9 mouse cellular contexts compared by ENCODE assay signal in the genomic region with DNA sequence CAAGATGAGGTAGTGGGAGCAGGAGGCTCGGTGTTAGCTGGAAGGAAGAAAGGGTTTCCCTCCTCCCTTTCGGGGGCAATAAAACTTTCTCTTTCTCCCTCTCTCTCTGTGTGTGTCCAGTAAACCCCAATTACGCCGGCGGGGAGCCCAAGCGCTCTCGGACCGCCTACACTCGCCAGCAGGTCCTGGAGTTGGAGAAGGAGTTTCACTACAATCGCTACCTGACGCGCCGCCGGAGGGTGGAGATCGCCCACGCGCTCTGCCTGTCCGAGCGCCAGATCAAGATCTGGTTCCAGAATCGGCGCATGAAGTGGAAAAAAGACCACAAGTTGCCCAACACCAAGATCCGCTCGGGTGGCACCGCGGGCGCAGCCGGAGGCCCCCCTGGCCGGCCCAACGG. TPM values are rescaled to one million over a fixed set of nuclear protein-coding genes. Genes with fewer than 3 reads are reported as not detected.
DNase-seq lines count a peak whose midpoint lies in the region; ATAC-seq and TF ChIP-seq lines count a peak whose summit lies in the region.
"Had no signal": no experiment of that assay in that cellular context is flagged by ENCODE, and none has a peak within 500 bp of the region (broad histone marks: within the 10 kb centered on the region; RNA-seq: fewer than 3 reads in every experiment).

No protein-coding gene starts in this region.

- H3K9me3 ChIP-seq in kidney, embryonic 15.5 days (replicated peaks) = no peaks in the 10 kb centered on the region
- no peaks in the 10 kb centered on the region for H3K9me3 ChIP-seq in megakaryocyte, embryonic 14.5 days

- DNase-seq in gastrocnemius, adult 2 months = no peak
- DNase-seq in gastrocnemius, postnatal 36 days = no peak
- DNase-seq in T-cell, adult 2 months (ENCODE audit: low spot score) = no peak
- no peak for DNase-seq in ovary, adult 18-20 months (ENCODE audit: low spot score)
- no peak for DNase-seq in layer of hippocampus, adult 9-11 months
- DNase-seq: right cerebral cortex, postnatal 14 days had no signal

- ATAC-seq in kidney, embryonic 15.5 days (replicated peaks; ENCODE audit: low FRiP score) = peak; percentile 3

- no peaks in the 10 kb centered on the region for H3K27me3 ChIP-seq in kidney, embryonic 15.5 days
- peaks cover 69% of the 10 kb centered on the region for H3K27me3 ChIP-seq in megakaryocyte, embryonic 14.5 days (replicated peaks)

- peak overlapping the region; percentile 38; the same call in 1 of the 2 replicates for H3K27ac ChIP-seq in gastrocnemius, adult 2 months
- H3K27ac ChIP-seq in brown adipose tissue, adult 24 weeks (replicated peaks; ENCODE audit: low read depth, low read length) = peak overlapping the region; percentile 89
- H3K27ac ChIP-seq in kidney, embryonic 15.5 days = peak overlapping the region; percentile 100

- peaks cover 6% of the 10 kb centered on the region; the same call in 1 of the 2 replicates for H3K4me1 ChIP-seq in brown adipose tissue, adult 24 weeks (ENCODE audit: control insufficient read depth, insufficient read depth, insufficient read length, low read length)
- peaks cover 86% of the 10 kb centered on the region for H3K4me1 ChIP-seq in kidney, embryonic 15.5 days
- H3K4me1 ChIP-seq in megakaryocyte, embryonic 14.5 days = peaks cover 27% of the 10 kb centered on the region

- under 1% methylated on average over 29 of the region's 29 CpGs for WGBS in kidney, embryonic 15.5 days

- peak overlapping the region; percentile 75 for H3K4me3 ChIP-seq in gastrocnemius, adult 2 months
- H3K4me3 ChIP-seq in brown adipose tissue, adult 24 weeks (ENCODE audit: insufficient read depth, low read depth, low read length) = peak overlapping the region; percentile 94
- peak overlapping the region; percentile 80 for H3K4me3 ChIP-seq in kidney, embryonic 15.5 days (replicated peaks)
- H3K4me3 ChIP-seq in megakaryocyte, embryonic 14.5 days (replicated peaks) = peak overlapping the region; percentile 92

- H3K36me3 ChIP-seq in kidney, embryonic 15.5 days = peaks cover 4% of the 10 kb centered on the region; the same call in 1 of the 2 replicates
- H3K36me3 ChIP-seq in megakaryocyte, embryonic 14.5 days (replicated peaks; ENCODE audit: low read length) = no peaks in the 10 kb centered on the region

- TF ChIP-seq CTCF in gastrocnemius, adult 2 months (IDR thresholded peaks at IDR 0.05) = no peak

- intact Hi-C loops in gastrocnemius, adult 2 months (cut with DNase I) = no loop called here
- intact Hi-C loops in gastrocnemius, postnatal 36 days (cut with DNase I) = no loop called here

- H3K9ac ChIP-seq in kidney, embryonic 15.5 days = peak overlapping the region; percentile 72

- H3K4me2 ChIP-seq in kidney, embryonic 15.5 days = peak overlapping the region; percentile 90

RNA-seq across cellular contexts. Expression of gene Hoxb4, which starts 1.8 kb away (rescaled TPM):
- total RNA-seq in gastrocnemius, adult 2 months (2021) = under 1 TPM; 0.31 to 0.38 TPM
- under 1 TPM; 0.23 to 0.54 TPM for total RNA-seq in gastrocnemius, postnatal 36 days (2021)
- polyA plus RNA-seq in brown adipose tissue, adult 24 weeks (2012; ENCODE audit: insufficient read depth, insufficient read length, missing spikeins) = 6.0 and 6.4 TPM in 2 replicates
- 6.4 and 7.1 TPM in 2 replicates for polyA plus RNA-seq in kidney, embryonic 15.5 days (2015; fragmentation: Nextera tagmentation; extraction: Ambion mirVana)
- polyA plus RNA-seq in megakaryocyte, embryonic 14.5 days (2012; ENCODE audit: insufficient read depth, low replicate concordance) = 1.5 and 4.5 TPM in 2 replicates

RNA-seq across cellular contexts. Expression of gene Hoxb3, which starts 3.2 kb away (rescaled TPM):
- total RNA-seq in gastrocnemius, adult 2 months (2021) = under 1 TPM; 0.22 to 0.51 TPM
- under 1 TPM; 0.38 to 0.54 TPM for total RNA-seq in gastrocnemius, postnatal 36 days (2021)
- 1.7 and 2.0 TPM in 2 replicates for polyA plus RNA-seq in brown adipose tissue, adult 24 weeks (2012; ENCODE audit: insufficient read depth, insufficient read length, missing spikeins)
- 4.4 and 4.5 TPM in 2 replicates for polyA plus RNA-seq in kidney, embryonic 15.5 days (2015; fragmentation: Nextera tagmentation; extraction: Ambion mirVana)
- polyA plus RNA-seq in megakaryocyte, embryonic 14.5 days (2012; ENCODE audit: insufficient read depth, low replicate concordance) = 0.21 and 1.2 TPM in 2 replicates

RNA-seq across cellular contexts. Expression of gene Hoxb5, which starts 16.8 kb away (rescaled TPM):
- total RNA-seq in gastrocnemius, adult 2 months (2021) = under 1 TPM; 0.26 to 0.28 TPM
- under 1 TPM; 0.52 to 0.61 TPM for total RNA-seq in gastrocnemius, postnatal 36 days (2021)
- polyA plus RNA-seq in brown adipose tissue, adult 24 weeks (2012; ENCODE audit: insufficient read depth, insufficient read length, missing spikeins) = 1.1 and 1.2 TPM in 2 replicates
- 18.8 and 20.2 TPM in 2 replicates for polyA plus RNA-seq in kidney, embryonic 15.5 days (2015; fragmentation: Nextera tagmentation; extraction: Ambion mirVana)
- polyA plus RNA-seq in megakaryocyte, embryonic 14.5 days (2012; ENCODE audit: insufficient read depth, low replicate concordance) = not detected in 2 replicates

RNA-seq across cellular contexts. Expression of gene Hoxb6, which starts 27.6 kb away (rescaled TPM):
- total RNA-seq in gastrocnemius, adult 2 months (2021) = under 1 TPM; 0.56 to 0.64 TPM
- total RNA-seq in gastrocnemius, postnatal 36 days (2021) = under 1 TPM; 0.38 to 0.54 TPM
- 0.91 and 1.9 TPM in 2 replicates for polyA plus RNA-seq in brown adipose tissue, adult 24 weeks (2012; ENCODE audit: insufficient read depth, insufficient read length, missing spikeins)
- 47.1 and 49.1 TPM in 2 replicates for polyA plus RNA-seq in kidney, embryonic 15.5 days (2015; fragmentation: Nextera tagmentation; extraction: Ambion mirVana)
- polyA plus RNA-seq in megakaryocyte, embryonic 14.5 days (2012; ENCODE audit: insufficient read depth, low replicate concordance) = not detected in 2 replicates

RNA-seq across cellular contexts. Expression of gene Hoxb2, which starts 30.4 kb away (rescaled TPM):
- total RNA-seq in gastrocnemius, adult 2 months (2021) = under 1 TPM; 0.15 to 0.20 TPM
- under 1 TPM in 1 of 2 experiments, not detected in 1; 0.12 TPM for total RNA-seq in gastrocnemius, postnatal 36 days (2021)
- 3.2 and 3.7 TPM in 2 replicates for polyA plus RNA-seq in brown adipose tissue, adult 24 weeks (2012; ENCODE audit: insufficient read depth, insufficient read length, missing spikeins)
- polyA plus RNA-seq in kidney, embryonic 15.5 days (2015; fragmentation: Nextera tagmentation; extraction: Ambion mirVana) = 45.7 and 45.9 TPM in 2 replicates
- polyA plus RNA-seq in megakaryocyte, embryonic 14.5 days (2012; ENCODE audit: insufficient read depth, low replicate concordance) = not detected in 2 replicates

Comparison
In these comparisons a context has a peak if more than half of its experiments do, and no peak if none do; other contexts are left out.
1. H3K27ac ChIP-seq: peak in every context shown above with its lines; median percentile 100 in kidney, embryonic 15.5 days; 89 in brown adipose tissue, adult 24 weeks; 38 in gastrocnemius, adult 2 months.